Mouse (Mus musculus) midbrain, embryonic 14.5 days (tissue): ENCODE measurements around the gene Ffar3. TPM values are rescaled to one million over a fixed set of nuclear protein-coding genes. Genes with fewer than 3 reads are reported as not detected.
"Not testable (repeated sequence)": the region's sequence is repeated elsewhere in the genome, so short reads cannot be mapped to it uniquely, and the experiment has no call there.

ENCODE experiments used
- ATAC-seq: fragments of 200-750 bp; cut with Nextera tagmentation; 2 replicates; pipeline ENCODE4 v1.8.0; 2017; ENCODE audit warnings: moderate number of reproducible peaks, moderate library complexity; ENCODE audit not compliant: low FRiP score, low TSS enrichment
- DNase-seq: peaks from one replicate; pipeline ENCODE4 v3.0.0-alpha.2; 2015
- H3K27ac ChIP-seq: fragments of 300-500 bp; sonication (generic); replicated peaks from 2 replicates; pipeline ENCODE4 v1.5.1; 2014; ENCODE audit warnings: mild to moderate bottlenecking, low read depth, low read length, moderate library complexity
- H3K27me3 ChIP-seq: fragments of 300-500 bp; sonication (generic); 2 replicates; pipeline ENCODE4 v1.6.1; 2014; ENCODE audit warnings: low read length, control low read depth, mixed read lengths; ENCODE audit not compliant: control insufficient read depth, insufficient read depth
- H3K36me3 ChIP-seq: fragments of 300-500 bp; sonication (generic); 2 replicates; pipeline ENCODE4 v1.6.1; 2014; ENCODE audit warnings: low read length, control low read depth; ENCODE audit not compliant: control insufficient read depth, insufficient read depth
- H3K4me1 ChIP-seq: fragments of 300-500 bp; sonication (generic); 2 replicates; pipeline ENCODE4 v1.6.1; 2014; ENCODE audit warnings: mild to moderate bottlenecking, antibody characterized with exemption, low read length, control low read depth; ENCODE audit not compliant: control insufficient read depth, insufficient read depth
- H3K4me2 ChIP-seq: fragments of 300-500 bp; sonication (generic); 2 replicates; pipeline ENCODE4 v1.6.1; 2014; ENCODE audit warnings: mild to moderate bottlenecking, low read length, moderate library complexity
- H3K4me3 ChIP-seq: fragments of 300-500 bp; sonication (generic); replicated peaks from 2 replicates; pipeline ENCODE4 v1.5.1; 2014; ENCODE audit warnings: low read depth, low read length
- H3K9ac ChIP-seq: fragments of 300-500 bp; sonication (generic); replicated peaks from 2 replicates; pipeline ENCODE4 v1.6.1; 2014; ENCODE audit warnings: mild to moderate bottlenecking, low read length, moderate library complexity
- H3K9me3 ChIP-seq: fragments of 300-500 bp; sonication (generic); 2 replicates; pipeline ENCODE4 v1.6.1; 2016; ENCODE audit warnings: low read length, control low read depth, mixed read lengths; ENCODE audit not compliant: control insufficient read depth
- WGBS: fragments of 180-500 bp; shearing (Covaris S2); extraction: QIAGEN DNeasy Blood & Tissue Kit; methylation state at CpG from one replicate; pipeline ENCODE4 v1.1.7; 2014; 5-methylcytosine and 5-hydroxymethylcytosine counted together
- polyA plus RNA-seq: library from polyadenylated mRNA; unstranded; fragments of >200 nt; fragmentation: Nextera tagmentation; extraction: Ambion mirVana; gene quantifications from 2 replicates; pipeline ENCODE4 v1.2.1, GENCODE M21; 2014

The Ffar3 gene
- polyA plus RNA-seq, 1 experiment from 2014 or later: not detected

DNA sequence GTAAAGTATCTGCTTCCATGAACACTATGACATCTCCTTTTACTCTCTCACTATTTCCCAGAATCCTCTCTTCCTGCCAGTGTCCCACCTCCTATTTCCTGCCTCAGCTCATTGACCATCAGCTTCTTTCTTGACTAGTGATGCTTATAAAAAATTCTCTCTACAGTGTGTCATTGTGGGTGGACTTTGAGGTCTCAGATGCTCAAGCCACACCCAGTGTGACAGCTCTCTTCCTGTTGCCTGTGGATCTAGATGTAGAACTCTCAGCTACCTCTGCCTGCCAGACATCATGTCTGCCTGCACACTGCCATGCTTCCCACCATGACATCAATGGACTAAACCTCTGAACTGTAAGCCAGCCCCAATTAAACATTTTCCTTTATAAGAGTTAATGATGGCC is 18.7 kb downstream of the Ffar3 start:
- H3K36me3 ChIP-seq: no peaks in the 10 kb centered on the region
- no peak overlapping the region for H3K4me3 ChIP-seq
- DNase-seq: no peak
- H3K9me3 ChIP-seq: no peaks in the 10 kb centered on the region
- H3K4me1 ChIP-seq: no peaks in the 10 kb centered on the region
- H3K4me2 ChIP-seq: no peak overlapping the region
- H3K27ac ChIP-seq: no peak overlapping the region
- H3K27me3 ChIP-seq: no peaks in the 10 kb centered on the region
- no peak for ATAC-seq
- H3K9ac ChIP-seq: no peak overlapping the region

- H3K36me3 ChIP-seq, H3K27ac ChIP-seq, H3K9ac ChIP-seq, H3K27me3 ChIP-seq, ATAC-seq, H3K9me3 ChIP-seq, H3K4me2 ChIP-seq, DNase-seq, H3K4me1 ChIP-seq, H3K4me3 ChIP-seq: not testable (repeated sequence)
- 45% methylated on average over 9 of the region's 11 CpGs for whole genome bisulfite sequencing
Observed at GRCm38 (mm10) chr7:30832684-30833083, 23.3 kb downstream of the Ffar3 start.

GRCm38 (mm10) chr7:30832261-30832660 is 23.7 kb downstream of the Ffar3 start:
- Histone ChIP-seq H3K9me3 (no peaks in the 10 kb centered on the region), H3K4me3 (no peak overlapping the region), H3K27ac (no peak overlapping the region), H3K9ac (no peak overlapping the region), H3K36me3 (no peaks in the 10 kb centered on the region), H3K4me1 (no peaks in the 10 kb centered on the region), H3K27me3 (no peaks in the 10 kb centered on the region), H3K4me2 (no peak overlapping the region)
- ATAC-seq (no peak), DNase-seq (no peak)
- 77% methylated on average over 17 of the region's 17 CpGs for WGBS

- Histone ChIP-seq H3K9ac (no peak overlapping the region), H3K4me2 (no peak overlapping the region), H3K4me1 (no peaks in the 10 kb centered on the region), H3K27ac (no peak overlapping the region), H3K4me3 (no peak overlapping the region), H3K36me3 (no peaks in the 10 kb centered on the region), H3K27me3 (no peaks in the 10 kb centered on the region), H3K9me3 (no peaks in the 10 kb centered on the region)
- no peak for ATAC-seq
- no peak for DNase-seq
- 65% methylated on average over 3 of the region's 3 CpGs for WGBS
Observed at GRCm38 (mm10) chr7:30829428-30829827, 26.6 kb downstream of the Ffar3 start.

DNA sequence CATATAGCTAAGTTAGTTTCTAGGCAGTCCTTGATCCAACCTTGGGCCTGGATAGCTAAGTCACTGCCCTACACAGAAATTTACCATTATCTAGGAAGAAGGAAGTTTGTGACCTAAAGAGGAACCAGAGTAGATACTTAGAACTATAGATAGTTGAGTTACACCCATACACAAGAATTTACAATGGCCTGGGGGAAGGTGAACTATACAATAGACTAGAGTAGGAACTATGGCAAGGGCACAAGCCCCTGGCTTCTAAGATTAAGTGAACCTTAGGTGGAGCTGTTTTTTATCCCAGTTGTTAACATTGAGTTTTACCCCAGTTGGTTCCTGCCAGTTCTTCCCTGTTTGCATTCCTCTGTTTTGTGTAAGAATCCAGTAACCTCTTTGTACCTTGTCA is 27.1 kb downstream of the Ffar3 start:
- not testable (repeated sequence) for H3K4me1 ChIP-seq, ATAC-seq, H3K27ac ChIP-seq, H3K9me3 ChIP-seq, H3K4me2 ChIP-seq, DNase-seq, H3K4me3 ChIP-seq, H3K36me3 ChIP-seq, H3K9ac ChIP-seq, H3K27me3 ChIP-seq

DNA sequence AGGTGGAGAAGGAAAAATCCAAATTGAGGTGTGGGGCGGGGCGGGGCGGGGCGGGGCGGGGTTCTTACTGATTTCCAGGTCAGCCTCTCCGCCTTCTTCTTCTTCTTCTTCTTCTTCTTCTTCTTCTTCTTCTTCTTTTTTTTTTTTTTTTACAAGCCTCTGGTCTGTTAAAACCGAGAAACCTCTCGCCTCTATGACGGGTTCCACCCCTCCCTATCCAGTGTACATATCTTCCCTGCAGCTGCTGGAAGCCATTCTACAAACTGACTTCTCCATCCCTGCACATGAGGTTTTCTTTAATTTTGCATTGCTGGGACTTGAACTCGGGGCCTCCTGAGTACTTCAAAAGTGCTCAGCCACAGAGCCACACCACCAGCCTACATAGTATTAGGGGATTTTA is 29.3 kb downstream of the Ffar3 start:
- Histone ChIP-seq H3K36me3 (no peaks in the 10 kb centered on the region), H3K27ac (no peak overlapping the region), H3K27me3 (no peaks in the 10 kb centered on the region), H3K4me2 (no peak overlapping the region), H3K9me3 (no peaks in the 10 kb centered on the region), H3K4me3 (no peak overlapping the region), H3K9ac (no peak overlapping the region), H3K4me1 (no peaks in the 10 kb centered on the region)
- ATAC-seq (no peak), DNase-seq (no peak)
- WGBS: 95% methylated on average over 10 of the region's 10 CpGs

DNA sequence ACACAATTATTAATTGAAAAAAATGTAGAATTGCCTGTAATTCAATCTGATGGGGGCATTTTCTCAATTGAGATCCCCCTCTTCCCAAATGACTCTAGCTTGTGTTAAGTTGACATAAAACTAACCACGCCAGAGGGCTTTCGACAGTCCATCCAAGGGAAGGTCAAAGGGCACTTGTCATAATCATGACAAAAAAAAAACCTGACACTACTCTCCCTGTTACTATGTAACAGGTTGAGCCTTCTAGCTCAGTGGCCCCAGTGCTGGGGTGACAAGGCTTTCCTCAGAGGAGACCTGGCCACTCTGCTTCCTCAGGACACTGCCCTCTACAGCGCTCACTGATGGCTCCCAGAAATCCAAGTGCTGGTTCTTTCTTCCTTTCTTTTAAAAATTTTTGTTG is 31.7 kb downstream of the Ffar3 start:
- Histone ChIP-seq H3K36me3 (no peaks in the 10 kb centered on the region), H3K4me1 (no peaks in the 10 kb centered on the region), H3K27me3 (no peaks in the 10 kb centered on the region), H3K9me3 (no peaks in the 10 kb centered on the region), H3K9ac (no peak overlapping the region), H3K4me3 (no peak overlapping the region), H3K27ac (no peak overlapping the region), H3K4me2 (no peak overlapping the region)
- no peak for DNase-seq
- ATAC-seq: no peak
- 92% methylated on average over 3 of the region's 3 CpGs for WGBS

GRCm38 (mm10) chr7:30823675-30824074 is 32.3 kb downstream of the Ffar3 start, which contains the start of gene Ffar2:
Gene Ffar2 (minus strand): TSS chr7:30823775.
- no peak for ATAC-seq
- Histone ChIP-seq H3K4me1 (no peaks in the 10 kb centered on the region), H3K9ac (no peak within 1 kb of the TSS), H3K36me3 (no peaks in the 10 kb centered on the region), H3K4me3 (no peak within 1 kb of the TSS), H3K27ac (no peak within 1 kb of the TSS), H3K4me2 (no peak within 1 kb of the TSS), H3K9me3 (no peaks in the 10 kb centered on the region), H3K27me3 (no peaks in the 10 kb centered on the region)
- 88% methylated on average over 18 of the region's 18 CpGs for WGBS
- no peak for DNase-seq

GRCm38 (mm10) chr7:30821532-30821931 is 34.4 kb downstream of the Ffar3 start:
- no peak overlapping the region for H3K9ac ChIP-seq
- WGBS: 88% methylated on average over 5 of the region's 5 CpGs
- DNase-seq: no peak
- ATAC-seq: no peak
- no peak overlapping the region for H3K4me2 ChIP-seq
- H3K36me3 ChIP-seq: no peaks in the 10 kb centered on the region
- H3K27ac ChIP-seq: no peak overlapping the region
- no peaks in the 10 kb centered on the region for H3K4me1 ChIP-seq
- no peaks in the 10 kb centered on the region for H3K27me3 ChIP-seq
- no peaks in the 10 kb centered on the region for H3K9me3 ChIP-seq
- no peak overlapping the region for H3K4me3 ChIP-seq
